Mouse (Mus musculus) lung, embryonic 16.5 days (tissue): ENCODE results near the gene Rab36. TPM values are rescaled to one million over a fixed set of nuclear protein-coding genes. Genes with fewer than 3 reads are reported as not detected.

Experiments
- ATAC-seq: fragments of 200-750 bp; cut with Nextera tagmentation; 2 replicates; pipeline ENCODE4 v1.8.0; 2017; ENCODE audit warnings: low read depth, mild to moderate bottlenecking, moderate library complexity
- H3K27ac ChIP-seq: fragments of 300-500 bp; sonication (generic); 2 replicates; pipeline ENCODE4 v1.5.1; 2014; ENCODE audit warnings: mild to moderate bottlenecking, control low read depth, low read length
- H3K27me3 ChIP-seq: fragments of 300-500 bp; sonication (generic); 2 replicates; pipeline ENCODE4 v1.6.1; 2014; ENCODE audit warnings: low read depth, low read length, mixed read lengths; ENCODE audit not compliant: control insufficient read depth, insufficient read depth
- H3K36me3 ChIP-seq: fragments of 300-500 bp; sonication (generic); 2 replicates; pipeline ENCODE4 v1.6.1; 2014; ENCODE audit warnings: low read length; ENCODE audit not compliant: control insufficient read depth, insufficient read depth
- H3K4me1 ChIP-seq: fragments of 300-500 bp; sonication (generic); replicated peaks from 2 replicates; pipeline ENCODE4 v1.6.1; 2014; ENCODE audit warnings: low read length, mixed read lengths; ENCODE audit not compliant: control insufficient read depth, insufficient read depth
- H3K4me2 ChIP-seq: fragments of 300-500 bp; sonication (generic); 2 replicates; pipeline ENCODE4 v1.6.1; 2014; ENCODE audit warnings: low read depth, low read length, control low read depth
- H3K4me3 ChIP-seq: fragments of 300-500 bp; sonication (generic); 2 replicates; pipeline ENCODE4 v1.5.1; 2014; ENCODE audit warnings: mild to moderate bottlenecking, low read length, control low read depth
- H3K9ac ChIP-seq: fragments of 300-500 bp; sonication (generic); 2 replicates; pipeline ENCODE4 v1.6.1; 2014; ENCODE audit warnings: low read length, control low read depth
- H3K9me3 ChIP-seq: fragments of 300-500 bp; sonication (generic); 2 replicates; pipeline ENCODE4 v1.6.1; 2016; ENCODE audit warnings: low read length; ENCODE audit not compliant: control insufficient read depth
- WGBS: fragments of 180-500 bp; shearing (Covaris S2); extraction: QIAGEN DNeasy Blood & Tissue Kit; methylation state at CpG from one replicate; pipeline ENCODE4 v1.1.7; 2014; 5-methylcytosine and 5-hydroxymethylcytosine counted together
- polyA plus RNA-seq: library from polyadenylated mRNA; unstranded; fragments of >200 nt; fragmentation: Nextera tagmentation; extraction: Ambion mirVana; gene quantifications from 2 replicates; pipeline ENCODE4 v1.2.1, GENCODE M21; 2015

Rab36 gene
- polyA plus RNA-seq, 1 experiment from 2014 or later = 13.2 TPM

DNA sequence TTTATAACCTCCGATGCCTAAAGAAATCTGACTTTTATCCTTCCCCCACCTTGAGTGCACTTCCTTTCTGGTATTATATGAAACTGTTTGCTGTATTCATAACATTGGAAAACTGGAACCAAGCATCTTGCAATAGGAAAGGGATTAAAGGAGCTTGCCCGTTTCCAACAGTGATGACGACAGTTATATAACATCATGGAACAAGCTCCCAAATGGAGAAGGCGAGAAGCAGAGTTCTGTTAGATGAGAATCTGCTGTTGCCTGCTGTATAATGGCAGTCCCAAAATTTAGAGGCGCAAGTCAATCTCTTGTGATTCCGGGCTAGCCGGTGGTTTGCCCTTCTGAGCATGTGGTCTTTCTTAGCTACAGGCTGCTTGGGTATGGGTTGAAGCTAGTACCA lies 58.4 kb downstream of the Rab36 start:
- 92% methylated on average over 7 of the region's 7 CpGs for WGBS
- H3K4me2 ChIP-seq = no peak overlapping the region
- H3K27me3 ChIP-seq = no peaks in the 10 kb centered on the region
- no peak for ATAC-seq
- H3K4me1 ChIP-seq = peaks cover 33% of the 10 kb centered on the region
- H3K36me3 ChIP-seq = no peaks in the 10 kb centered on the region
- no peak overlapping the region for H3K4me3 ChIP-seq
- no peak overlapping the region for H3K9ac ChIP-seq
- H3K27ac ChIP-seq = no peak overlapping the region
- no peaks in the 10 kb centered on the region for H3K9me3 ChIP-seq

- Histone ChIP-seq H3K4me1 (peaks cover 31% of the 10 kb centered on the region), H3K9me3 (no peaks in the 10 kb centered on the region), H3K4me3 (no peak overlapping the region), H3K27ac (peak overlapping the region; percentile 29), H3K36me3 (no peaks in the 10 kb centered on the region), H3K4me2 (no peak overlapping the region), H3K27me3 (no peaks in the 10 kb centered on the region), H3K9ac (no peak overlapping the region; the same call in 1 of the 2 replicates)
- 32% methylated on average over 10 of the region's 10 CpGs for WGBS
- ATAC-seq = peak; percentile 74
Observed at GRCm38 (mm10) chr10:75098446-75099183, 61.8 kb downstream of the Rab36 start.

- H3K27ac ChIP-seq = no peak overlapping the region
- no peaks in the 10 kb centered on the region for H3K27me3 ChIP-seq
- H3K4me1 ChIP-seq = peaks cover 47% of the 10 kb centered on the region
- no peak overlapping the region for H3K4me3 ChIP-seq
- WGBS = 65% methylated on average over 7 of the region's 7 CpGs
- H3K9ac ChIP-seq = no peak overlapping the region
- no peaks in the 10 kb centered on the region for H3K9me3 ChIP-seq
- H3K36me3 ChIP-seq = no peaks in the 10 kb centered on the region
- no peak overlapping the region for H3K4me2 ChIP-seq
- ATAC-seq = no peak
Observed at GRCm38 (mm10) chr10:75100298-75100697, 63.4 kb downstream of the Rab36 start.

DNA sequence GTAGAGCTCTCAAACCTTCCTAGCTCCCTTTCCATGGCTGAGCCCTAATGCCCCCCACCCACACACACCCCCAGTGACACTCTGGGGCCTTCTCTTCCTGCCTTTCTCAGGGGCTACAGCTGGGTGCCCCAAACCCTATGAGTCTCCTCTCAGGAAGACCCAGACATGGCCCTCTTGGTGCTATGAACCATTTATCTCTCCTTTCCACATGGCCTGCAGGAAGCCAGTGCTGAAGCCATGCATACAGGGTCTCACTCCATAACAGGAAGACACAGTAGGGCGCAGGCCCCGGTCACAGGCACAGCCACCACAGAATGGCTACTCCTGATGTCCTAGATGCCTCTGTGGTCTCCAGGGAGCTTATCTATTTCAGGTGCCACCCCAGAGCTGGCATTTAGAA lies 66.6 kb downstream of the Rab36 start:
- no peak overlapping the region for H3K4me3 ChIP-seq
- no peak overlapping the region for H3K27ac ChIP-seq
- H3K9ac ChIP-seq = no peak overlapping the region
- H3K27me3 ChIP-seq = no peaks in the 10 kb centered on the region
- peaks cover 46% of the 10 kb centered on the region for H3K4me1 ChIP-seq
- ATAC-seq = no peak
- H3K4me2 ChIP-seq = no peak overlapping the region
- WGBS = 79% methylated on average over 2 of the region's 2 CpGs
- H3K9me3 ChIP-seq = no peaks in the 10 kb centered on the region
- no peaks in the 10 kb centered on the region for H3K36me3 ChIP-seq

Other genes with a start within 250 kb of the Rab36 start
- gene Gnaz, start 69.9 kb upstream of the Rab36 start, polyA plus RNA-seq = 1.9 and 2.1 TPM in 2 replicates
- gene Rsph14, start 4.5 kb upstream of the Rab36 start, polyA plus RNA-seq = 3.3 and 5.0 TPM in 2 replicates
- 11.2 and 14.3 TPM in 2 replicates for gene Bcr, start 23.5 kb downstream of the Rab36 start, polyA plus RNA-seq
- gene Specc1l, start 175.0 kb downstream of the Rab36 start, polyA plus RNA-seq = 48.2 and 49.0 TPM in 2 replicates